Mouse (Mus musculus): ENCODE data around the gene Obscn.

DNA sequence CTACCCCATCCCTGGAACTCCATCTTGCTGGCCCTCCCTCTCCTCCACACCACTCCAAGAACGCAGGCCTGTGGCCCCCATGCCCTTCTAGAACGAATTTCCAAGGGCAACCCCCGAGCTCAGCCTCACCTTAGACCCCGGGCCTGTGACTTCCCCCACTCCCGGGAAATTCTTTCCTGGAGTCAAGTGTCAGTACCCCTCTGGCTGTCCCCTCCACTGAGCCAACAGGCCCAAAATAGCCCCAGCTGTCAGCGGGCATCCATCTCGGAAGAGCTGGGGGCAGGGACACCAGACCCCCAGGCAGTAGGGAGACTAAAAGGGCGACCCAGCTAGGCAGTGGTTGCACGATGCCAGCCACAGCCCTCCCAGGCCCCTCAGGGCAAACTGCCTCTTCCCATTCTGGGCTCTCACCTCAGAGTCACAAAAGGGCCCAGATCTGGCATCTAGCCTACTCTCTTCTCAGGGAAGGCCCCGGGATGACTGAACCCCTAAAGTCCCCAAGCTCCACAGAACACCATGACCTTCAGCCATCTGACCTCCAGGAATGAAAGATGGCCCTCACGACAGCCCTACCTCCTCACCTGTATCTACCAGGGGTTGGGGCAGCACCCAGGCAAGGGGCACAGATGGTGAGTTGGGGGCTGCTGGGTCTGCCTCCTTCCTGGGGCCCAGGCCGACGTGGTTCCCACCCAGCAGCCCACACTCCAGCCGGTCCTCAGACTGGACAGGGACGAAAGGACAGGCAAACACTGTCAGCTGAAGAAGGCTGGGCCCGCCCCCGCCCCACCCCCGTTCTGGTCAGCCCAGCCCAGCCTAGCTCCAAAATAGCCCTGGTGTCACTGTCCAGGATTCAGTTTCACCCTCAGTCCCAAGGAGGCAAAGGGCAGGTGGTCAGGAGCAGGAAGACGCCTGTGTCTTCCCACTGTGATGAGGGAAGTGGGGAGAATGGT is 2.6 kb upstream of the Obscn start:
- TF ChIP-seq CTCF (IDR thresholded peaks at IDR 0.05) = no peak
- TF ChIP-seq EP300 (IDR thresholded peaks at IDR 0.05) = no peak
